Mouse (Mus musculus) G1E (cell line): Measurements from ENCODE around the gene Gm49405. TPM values are rescaled to one million over a fixed set of nuclear protein-coding genes. Genes with fewer than 3 reads are reported as not detected.

ENCODE experiments used
- ATAC-seq: 2 replicates; pipeline ENCODE4 v1.8.0; 2016; ENCODE audit warnings: mild to moderate bottlenecking; ENCODE audit not compliant: insufficient number of reproducible peaks, poor library complexity, low FRiP score, severe bottlenecking; ENCODE audit errors: extremely low read depth
- DNase-seq: peaks from one replicate; pipeline ENCODE4 v3.0.0; 2012; ENCODE audit warnings: low spot score
- H3K27me3 ChIP-seq: 2 replicates; pipeline ENCODE4 v1.6.1; 2012; ENCODE audit warnings: mild to moderate bottlenecking, low read length, inconsistent platforms; ENCODE audit not compliant: insufficient read depth
- H3K36me3 ChIP-seq: replicated peaks from 2 replicates; pipeline ENCODE3; 2012; ENCODE audit warnings: mild to moderate bottlenecking, inconsistent platforms
- H3K4me1 ChIP-seq: 2 replicates; pipeline ENCODE4 v1.6.1; 2012; ENCODE audit warnings: low read depth, low read length, inconsistent platforms, mixed read lengths; ENCODE audit not compliant: insufficient read depth
- H3K4me3 ChIP-seq: 2 replicates; pipeline ENCODE4 v1.5.1; 2012; ENCODE audit warnings: low read depth, mild to moderate bottlenecking, inconsistent platforms, low read length, moderate library complexity, mixed read lengths
- H3K9me3 ChIP-seq: replicated peaks from 2 replicates; pipeline ENCODE4 v1.6.1; 2012; ENCODE audit warnings: inconsistent platforms
- CTCF ChIP-seq: IDR thresholded peaks from 2 replicates; pipeline ENCODE4 v1.5.1; 2012; ENCODE audit warnings: low read depth, low read length, inconsistent platforms, mixed read lengths
- GATA1 ChIP-seq: IDR thresholded peaks from 2 replicates; pipeline ENCODE4 v1.6.1; 2012; ENCODE audit warnings: borderline replicate concordance, low read length, inconsistent platforms, mixed read lengths
- GATA2 ChIP-seq: IDR thresholded peaks from 2 replicates; pipeline ENCODE4 v1.6.1; 2012; ENCODE audit warnings: low read depth, low read length, inconsistent platforms, borderline replicate concordance
- POLR2AphosphoS5 ChIP-seq: IDR thresholded peaks from 2 replicates; pipeline ENCODE4 v1.6.1; 2012; ENCODE audit warnings: low read depth, low read length, inconsistent platforms; ENCODE audit not compliant: insufficient replicate concordance
- TAL1 ChIP-seq: conservative IDR thresholded peaks from 2 replicates; pipeline ENCODE4 v1.6.1; 2012; ENCODE audit warnings: low read depth, low read length, inconsistent platforms, mixed read lengths
- polyA plus RNA-seq: library from polyadenylated mRNA; stranded (reverse); fragments of >175 nt; gene quantifications from 2 replicates; pipeline ENCODE4 v1.2.3, GENCODE M21; 2012
- total RNA-seq, 2 experiments: library from RNA; stranded (forward) in 1 of 2; stranded (reverse) in 1 of 2; fragments of 200-1000 nt in 1 of 2; fragments of >200 nt in 1 of 2; fragmentation: Nextera tagmentation in 1 of 2; gene quantifications; 2 replicates each; pipeline ENCODE4 v1.2.3; 2014 to 2017

Gm49405 gene
- total and polyA plus RNA-seq, 3 experiments, result 1.7 to 4.7 (median 3.2) TPM

- no peaks in the 10 kb centered on the region for H3K9me3 ChIP-seq
- ATAC-seq (no peak), DNase-seq (no peak)
- no peak overlapping the region for H3K4me3 ChIP-seq
- peaks cover 47% of the 10 kb centered on the region for H3K27me3 ChIP-seq
- peaks cover 32% of the 10 kb centered on the region for H3K4me1 ChIP-seq
- TF ChIP-seq TAL1 (no peak), GATA1 (no peak)
- H3K36me3 ChIP-seq, result peaks cover 19% of the 10 kb centered on the region
Measured at GRCm38 (mm10) chr19:3998335-3998734, 2.1 kb upstream of the Gm49405 start.

GRCm38 (mm10) chr19:3999121-3999730, 1.2 kb upstream of the Gm49405 start:
- DNase-seq (no peak), ATAC-seq (no peak)
- peaks cover 28% of the 10 kb centered on the region for H3K36me3 ChIP-seq
- TF ChIP-seq POLR2AphosphoS5, result no peak
- no peak for TF ChIP-seq CTCF
- no peak for TF ChIP-seq GATA2
- no peak for TF ChIP-seq TAL1
- no peak for TF ChIP-seq GATA1
- H3K9me3 ChIP-seq, result no peaks in the 10 kb centered on the region
- no peak overlapping the region; the same call in 1 of the 2 replicates for H3K4me3 ChIP-seq
- H3K27me3 ChIP-seq, result peaks cover 45% of the 10 kb centered on the region
- H3K4me1 ChIP-seq, result peaks cover 32% of the 10 kb centered on the region

- ATAC-seq (no peak; the same call in 1 of the 2 replicates), DNase-seq (peak; percentile 57)
- peaks cover 45% of the 10 kb centered on the region for H3K36me3 ChIP-seq
- no peak for TF ChIP-seq GATA2
- no peak for TF ChIP-seq TAL1
- no peak for TF ChIP-seq CTCF
- TF ChIP-seq POLR2AphosphoS5, result no peak
- no peak for TF ChIP-seq GATA1
- H3K4me1 ChIP-seq, result peaks cover 32% of the 10 kb centered on the region
- H3K4me3 ChIP-seq, result peak overlapping the region; percentile 90
- H3K9me3 ChIP-seq, result no peaks in the 10 kb centered on the region
- H3K27me3 ChIP-seq, result peaks cover 30% of the 10 kb centered on the region
Measured at GRCm38 (mm10) chr19:4000949-4001525, 611 bp downstream of the Gm49405 start.

GRCm38 (mm10) chr19:4001752-4002151, 1.3 kb downstream of the Gm49405 start:
- peak overlapping the region; percentile 90 for H3K4me3 ChIP-seq
- H3K27me3 ChIP-seq, result peaks cover 23% of the 10 kb centered on the region
- ATAC-seq (no peak), DNase-seq (no peak)
- H3K36me3 ChIP-seq, result peaks cover 52% of the 10 kb centered on the region
- TF ChIP-seq GATA1 (no peak), GATA2 (no peak), POLR2AphosphoS5 (no peak), TAL1 (no peak), CTCF (no peak)
- H3K4me1 ChIP-seq, result peaks cover 32% of the 10 kb centered on the region
- no peaks in the 10 kb centered on the region for H3K9me3 ChIP-seq

GRCm38 (mm10) chr19:4003112-4003511, 2.7 kb downstream of the Gm49405 start, which contains the start of gene Doc2g:
Gene Doc2g, plus strand, starts transcription at chr19:4003313.
- peaks cover 66% of the 10 kb centered on the region for H3K36me3 ChIP-seq
- H3K4me1 ChIP-seq, result peaks cover 32% of the 10 kb centered on the region
- H3K4me3 ChIP-seq, result no peak within 1 kb of the TSS
- peaks cover 10% of the 10 kb centered on the region for H3K27me3 ChIP-seq
- no peak for DNase-seq
- ATAC-seq, result no peak
- H3K9me3 ChIP-seq, result no peaks in the 10 kb centered on the region
- TF ChIP-seq POLR2AphosphoS5, result no peak
- TF ChIP-seq GATA1, result no peak
- no peak for TF ChIP-seq GATA2
- no peak for TF ChIP-seq TAL1
- no peak for TF ChIP-seq CTCF

- H3K4me3 ChIP-seq, result no peak overlapping the region
- no peak for DNase-seq
- TF ChIP-seq POLR2AphosphoS5, result no peak
- no peak for TF ChIP-seq CTCF
- TF ChIP-seq TAL1, result no peak
- no peak for TF ChIP-seq GATA2
- no peak for TF ChIP-seq GATA1
- peaks cover 5% of the 10 kb centered on the region for H3K27me3 ChIP-seq
- peaks cover 32% of the 10 kb centered on the region for H3K4me1 ChIP-seq
- H3K36me3 ChIP-seq, result peaks cover 71% of the 10 kb centered on the region
- no peaks in the 10 kb centered on the region for H3K9me3 ChIP-seq
- ATAC-seq, result no peak
Measured at GRCm38 (mm10) chr19:4003641-4004040, 3.2 kb downstream of the Gm49405 start.
